Mouse (Mus musculus): ENCODE results near the gene Ppp1r1b.
A peak's percentile ranks its signal among the peaks of the same experiment; 100 is the strongest.

Gene Ppp1r1b

DNA sequence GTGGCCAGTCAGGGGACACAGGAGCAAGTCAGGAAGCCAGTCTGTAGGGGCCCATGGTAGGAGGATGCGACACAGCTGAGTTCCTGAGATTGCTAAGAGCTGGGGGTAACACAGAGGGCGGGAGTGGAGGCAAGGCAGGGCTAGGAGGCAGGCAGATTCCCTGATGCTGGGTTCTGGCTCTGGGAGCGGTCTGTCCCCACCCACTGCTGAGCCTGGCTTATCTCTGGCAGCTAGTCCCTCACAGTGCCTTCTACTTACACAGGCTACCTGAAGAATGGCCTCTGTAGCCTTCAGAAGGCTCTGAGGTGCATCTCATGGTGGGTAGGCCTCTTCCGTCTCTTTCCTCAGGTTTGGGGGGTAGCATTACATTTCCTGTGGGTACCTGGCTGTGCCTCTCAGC lies 44.4 kb downstream of the Ppp1r1b start:
- DNase-seq (ENCODE audit: inconsistent age in 2 of 2, low spot score in 1 of 2): peak in 1 of 2 experiments; percentile 3

DNA sequence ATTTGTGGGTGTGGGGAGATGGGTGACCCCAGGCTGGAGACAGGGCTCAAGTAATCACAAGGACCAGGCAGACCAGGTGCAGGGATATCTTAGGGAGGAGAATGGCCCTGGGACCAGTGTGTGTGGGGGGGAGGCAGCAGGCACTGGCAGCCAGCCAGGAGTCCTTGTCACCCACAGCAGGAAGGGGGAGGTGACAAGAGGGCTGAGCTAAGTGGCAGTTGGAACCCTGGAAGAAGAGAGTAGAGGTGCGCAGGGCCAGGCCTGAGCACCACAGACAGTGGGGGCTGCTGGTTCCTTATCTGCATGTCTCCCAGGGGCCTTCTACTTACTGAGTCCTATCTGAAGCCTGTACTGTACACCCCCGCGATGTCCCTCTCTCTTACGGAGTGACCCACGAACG lies 45.1 kb downstream of the Ppp1r1b start:
- DNase-seq (ENCODE audit: inconsistent age in 2 of 2, low spot score in 1 of 2): peak; percentile 31 to 61

DNA sequence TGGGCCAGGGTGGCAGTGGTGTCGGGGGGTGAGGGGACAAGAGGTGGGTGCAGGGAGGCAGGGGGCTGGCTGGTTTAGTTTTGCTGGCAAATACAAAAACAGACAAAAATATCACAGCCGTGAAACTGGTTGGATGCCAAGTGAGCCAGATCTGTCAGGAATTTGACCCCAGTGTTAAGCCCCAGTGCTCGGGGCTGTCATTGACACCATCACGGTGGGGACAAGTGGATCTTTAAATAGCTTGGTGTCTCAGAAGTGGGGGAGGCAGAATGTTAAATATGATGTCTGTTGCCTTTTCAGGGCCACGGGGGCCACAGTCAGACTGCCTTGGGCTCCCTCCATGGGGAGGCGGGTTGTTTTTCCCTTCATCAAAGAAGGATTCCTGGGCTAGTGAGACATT lies 46.1 kb downstream of the Ppp1r1b start:
- peak in 1 of 2 experiments; percentile 2 for DNase-seq (ENCODE audit: inconsistent age in 2 of 2, low spot score in 1 of 2)

DNA sequence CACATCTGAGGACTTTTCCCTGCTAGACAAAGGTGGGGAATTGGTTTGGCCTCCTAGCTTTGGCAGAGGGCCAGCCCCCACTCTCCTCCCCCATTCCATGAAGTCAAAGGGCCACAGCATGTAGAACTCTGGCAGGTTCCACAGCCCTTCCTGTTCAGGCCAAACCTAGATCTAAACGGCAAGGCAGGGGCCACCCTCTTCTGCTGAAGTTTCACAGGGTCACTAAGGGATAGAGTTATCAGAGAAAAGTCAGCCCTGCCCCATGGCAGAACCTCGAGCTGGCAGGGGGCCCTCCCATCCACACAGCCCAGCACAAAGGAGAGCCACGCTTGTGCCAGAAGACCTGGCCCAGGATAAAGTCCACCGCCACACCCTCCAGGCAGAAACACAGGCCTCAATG lies 46.8 kb downstream of the Ppp1r1b start:
- peak in 1 of 2 experiments; percentile 3 for DNase-seq (ENCODE audit: inconsistent age in 2 of 2, low spot score in 1 of 2)

DNA sequence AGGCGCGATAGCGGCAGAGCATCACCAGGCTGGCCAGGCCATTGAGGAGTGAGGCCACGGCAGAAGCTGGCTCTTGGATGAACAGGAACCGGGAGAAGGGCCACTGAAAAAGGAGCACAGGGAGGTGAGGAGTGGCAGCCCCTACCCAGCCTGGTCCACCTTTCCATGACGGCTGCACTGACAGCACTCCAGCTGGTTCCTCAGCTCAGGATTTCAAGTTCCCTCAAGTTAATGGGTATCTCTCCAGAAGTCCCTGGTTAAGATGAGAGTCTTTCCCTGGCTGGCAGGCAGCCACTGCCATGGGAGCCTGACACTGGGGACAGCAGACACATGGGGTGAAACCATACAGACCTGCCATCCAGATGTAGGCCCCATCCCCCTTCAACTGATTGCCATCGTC lies 49.7 kb downstream of the Ppp1r1b start:
- DNase-seq (ENCODE audit: inconsistent age in 2 of 2, low spot score in 1 of 2): no peak

DNA sequence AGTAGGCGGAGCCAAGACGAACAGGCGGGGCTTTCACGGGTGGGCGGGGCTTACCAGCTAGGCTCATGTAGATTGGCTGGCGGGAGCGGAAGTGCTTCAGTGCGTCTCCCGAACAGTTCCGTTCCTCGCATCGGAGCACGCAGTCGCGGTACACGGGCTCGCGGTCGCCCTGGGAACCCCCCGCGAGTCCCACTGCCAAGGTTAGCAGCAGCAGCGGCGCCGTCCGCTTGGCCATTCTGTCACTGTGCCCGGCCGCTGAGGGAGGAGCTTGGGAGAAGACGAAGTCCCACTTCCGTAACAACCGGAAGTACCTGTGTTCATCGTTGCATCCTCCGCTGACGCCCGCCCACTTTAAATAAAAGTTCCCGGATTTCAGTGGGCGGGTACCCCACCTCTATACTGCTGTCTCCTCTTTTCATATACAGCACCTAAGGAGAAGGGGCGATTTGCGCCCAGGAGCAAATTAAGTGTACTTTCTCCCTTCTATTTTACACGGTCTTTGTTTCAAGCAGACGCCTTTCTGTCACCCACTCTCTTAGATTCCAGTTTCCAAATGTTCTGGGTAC lies 52.0 kb downstream of the Ppp1r1b start, which contains the start of gene Pgap3:
TSS of gene Pgap3 (minus strand) at position 330 of the 566 bp plus-strand sequence.
- DNase-seq (ENCODE audit: inconsistent age in 2 of 2, low spot score in 1 of 2): peak; percentile 90 to 97

DNA sequence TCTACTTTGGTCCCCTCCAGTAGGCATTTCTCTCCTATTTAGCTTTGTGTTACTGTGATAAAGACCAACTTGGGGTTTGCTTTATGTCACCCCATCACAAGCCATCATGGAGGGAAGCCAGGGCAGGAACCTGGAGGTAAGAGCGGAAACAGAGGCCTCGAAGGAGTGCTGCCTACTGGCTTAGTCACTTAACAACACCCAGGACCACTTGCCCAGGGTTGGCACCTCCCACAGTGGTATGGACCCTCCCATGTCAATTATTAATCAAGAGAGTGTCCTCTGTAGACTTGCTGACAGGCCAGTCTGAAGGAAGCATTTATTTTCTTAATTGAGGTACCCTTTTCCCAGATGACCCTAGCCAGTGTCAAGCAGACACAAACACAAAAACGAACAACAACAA lies 52.6 kb downstream of the Ppp1r1b start:
- DNase-seq (ENCODE audit: inconsistent age in 2 of 2, low spot score in 1 of 2): no peak

DNA sequence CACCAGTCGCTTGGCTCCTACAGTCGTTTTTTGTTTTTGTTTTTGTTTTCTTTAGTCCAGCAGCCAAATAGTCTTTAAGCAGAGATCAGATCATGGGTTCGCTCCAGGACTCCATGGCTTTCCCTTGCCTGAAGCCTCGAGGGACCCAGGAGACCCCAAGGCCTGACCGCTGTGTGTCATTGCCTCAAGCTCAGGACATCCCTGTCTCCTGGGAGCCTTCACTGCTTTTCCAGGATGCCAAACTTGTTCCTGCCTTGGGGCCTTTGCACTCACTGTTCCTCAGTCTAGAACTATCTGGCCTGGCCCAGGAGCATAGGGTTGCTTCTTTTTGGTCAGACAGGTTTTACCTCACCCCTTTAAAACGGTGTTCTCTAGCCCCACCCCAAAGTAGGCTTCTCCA lies 58.4 kb downstream of the Ppp1r1b start:
- DNase-seq (ENCODE audit: inconsistent age in 2 of 2, low spot score in 1 of 2): no peak
